Mouse (Mus musculus) G1E-ER4 (cell line): Measurements from ENCODE around the gene Btnl6. TPM values are rescaled to one million over a fixed set of nuclear protein-coding genes. Genes with fewer than 3 reads are reported as not detected.
"Not testable (repeated sequence)": the region's sequence is repeated elsewhere in the genome, so short reads cannot be mapped to it uniquely, and the experiment has no call there.

ENCODE experiments used
- GATA1 ChIP-seq: IDR thresholded peaks from one replicate; pipeline ENCODE4 v1.8.0; 2012; ENCODE audit warnings: low read length, inconsistent platforms
- polyA plus RNA-seq: library from polyadenylated mRNA; stranded (reverse); fragments of >175 nt; gene quantifications from 2 replicates; pipeline ENCODE4 v1.2.3, GENCODE M21; 2012

Btnl6 gene
- polyA plus RNA-seq, 1 experiment = not detected

- no peak for TF ChIP-seq GATA1
These were observed 643 bp upstream of the Btnl6 start for GRCm38 (mm10) chr17:34517795-34518194.

- no peak for TF ChIP-seq GATA1
These were observed 638 bp downstream of the Btnl6 start for GRCm38 (mm10) chr17:34516514-34516913.

- TF ChIP-seq GATA1 = no peak
These were observed 9.6 kb downstream of the Btnl6 start for GRCm38 (mm10) chr17:34507591-34507990.

- TF ChIP-seq GATA1 = no peak
These were observed 20.6 kb downstream of the Btnl6 start for GRCm38 (mm10) chr17:34496539-34496938.

- TF ChIP-seq GATA1 = no peak
These were observed 24.4 kb downstream of the Btnl6 start for GRCm38 (mm10) chr17:34492796-34493195.

GRCm38 (mm10) chr17:34477238-34478013 lies 39.7 kb downstream of the Btnl6 start, which contains the start of gene Btnl4:
Gene Btnl4 (minus strand): TSS chr17:34477318.
- not testable (repeated sequence) for TF ChIP-seq GATA1

GRCm38 (mm10) chr17:34476427-34476826 lies 40.7 kb downstream of the Btnl6 start:
- TF ChIP-seq GATA1 = no peak

GRCm38 (mm10) chr17:34475060-34475459 lies 42.1 kb downstream of the Btnl6 start:
- TF ChIP-seq GATA1 = no peak

GRCm38 (mm10) chr17:34470491-34470890 lies 46.7 kb downstream of the Btnl6 start:
- TF ChIP-seq GATA1 = no peak

- TF ChIP-seq GATA1 = no peak
These were observed 57.9 kb downstream of the Btnl6 start for GRCm38 (mm10) chr17:34459255-34459654.

Other genes starting within 250 kb of the Btnl6 start
- not detected in 2 replicates for gene H2-Aa, start 229.5 kb downstream of the Btnl6 start, polyA plus RNA-seq
- not detected in 2 replicates for gene H2-Eb1, start 211.5 kb downstream of the Btnl6 start, polyA plus RNA-seq
- not detected in 2 replicates for gene H2-Eb2, start 191.7 kb downstream of the Btnl6 start, polyA plus RNA-seq
- not detected in 2 replicates for gene Btnl2, start 162.5 kb downstream of the Btnl6 start, polyA plus RNA-seq
- not detected in 2 replicates for gene Btnl1, start 140.2 kb downstream of the Btnl6 start, polyA plus RNA-seq
- gene BC051142, start 118.5 kb downstream of the Btnl6 start, polyA plus RNA-seq = not detected in 2 replicates
- not detected in 2 replicates for gene Btnl4, start 40.0 kb downstream of the Btnl6 start, polyA plus RNA-seq
- 0.78 and 0.90 TPM in 2 replicates for gene Notch4, start 46.9 kb upstream of the Btnl6 start, polyA plus RNA-seq
- 297 and 335 TPM in 2 replicates for gene Gpsm3, start 72.5 kb upstream of the Btnl6 start, polyA plus RNA-seq
- 127 and 177 TPM in 2 replicates for gene Pbx2, start 73.9 kb upstream of the Btnl6 start, polyA plus RNA-seq
- gene Ager, start 80.5 kb upstream of the Btnl6 start, polyA plus RNA-seq = 4.7 and 5.9 TPM in 2 replicates
- gene Rnf5, start 86.3 kb upstream of the Btnl6 start, polyA plus RNA-seq = 67.6 and 71.2 TPM in 2 replicates
- gene Agpat1, start 86.9 kb upstream of the Btnl6 start, polyA plus RNA-seq = 137 and 143 TPM in 2 replicates
- gene Egfl8, start 98.6 kb upstream of the Btnl6 start, polyA plus RNA-seq = 1.1 and 1.4 TPM in 2 replicates
- 28.0 and 46.7 TPM in 2 replicates for gene Ppt2, start 111.2 kb upstream of the Btnl6 start, polyA plus RNA-seq
- gene Prrt1, start 112.2 kb upstream of the Btnl6 start, polyA plus RNA-seq = 0.04 TPM in 1 of 2 replicates, not detected in the other
- 7.1 and 7.5 TPM in 2 replicates for gene Fkbpl, start 127.4 kb upstream of the Btnl6 start, polyA plus RNA-seq
- 130 TPM in 2 replicates for gene Atf6b, start 129.8 kb upstream of the Btnl6 start, polyA plus RNA-seq
- not detected in 2 replicates for gene Tnxb, start 153.2 kb upstream of the Btnl6 start, polyA plus RNA-seq
- gene C4b, start 226.5 kb upstream of the Btnl6 start, polyA plus RNA-seq = not detected in 2 replicates